Comparison of ENCODE assay signal across 19 mouse cellular contexts in genomic region chr10:28270273-28270672, GRCm38 (mm10).
"Had no signal": no experiment of that assay in that cellular context is flagged by ENCODE, and none has a peak within 500 bp of the region (broad histone marks: within the 10 kb centered on the region; RNA-seq: fewer than 3 reads in every experiment).

No protein-coding gene starts in this region.

- H3K4me2 ChIP-seq: lung, embryonic 14.5 days; midbrain, embryonic 12.5 days; neural tube, embryonic 13.5 days; neural tube, embryonic 15.5 days had no signal

- H3K27ac ChIP-seq: midbrain, embryonic 10.5 days; midbrain, embryonic 12.5 days; neural tube, embryonic 13.5 days; neural tube, embryonic 15.5 days had no signal

- DNase-seq: lung, adult 18-20 months; lung, embryonic 14.5 days; lung, postnatal 10 days; lung, postnatal 4 days; midbrain, embryonic 14.5 days; retina, postnatal 1 day; right cerebral cortex, adult 18-20 months; right cerebral cortex, postnatal 25 days; right cerebral cortex, postnatal 4 days; spleen, adult 18-20 months; thymus, adult 18-20 months; thymus, postnatal 14 days; thymus, postnatal 36 days had no signal

- H3K9me3 ChIP-seq: midbrain, embryonic 10.5 days; midbrain, embryonic 12.5 days; neural tube, embryonic 13.5 days; neural tube, embryonic 15.5 days had no signal

- ATAC-seq: midbrain, embryonic 16.5 days had no signal

- H3K27me3 ChIP-seq: midbrain, embryonic 12.5 days; neural tube, embryonic 13.5 days; neural tube, embryonic 15.5 days had no signal

- H3K4me1 ChIP-seq: midbrain, embryonic 10.5 days; midbrain, embryonic 12.5 days; neural tube, embryonic 13.5 days; neural tube, embryonic 15.5 days had no signal

- H3K4me3 ChIP-seq: midbrain, embryonic 10.5 days; midbrain, embryonic 12.5 days; myocyte; neural tube, embryonic 13.5 days; neural tube, embryonic 15.5 days had no signal

- H3K9ac ChIP-seq: lung, embryonic 14.5 days; midbrain, embryonic 12.5 days; neural tube, embryonic 13.5 days; neural tube, embryonic 15.5 days had no signal
